Mouse (Mus musculus): ENCODE measurements around the gene Ankrd36. TPM values are rescaled to one million over a fixed set of nuclear protein-coding genes. Genes with fewer than 3 reads are reported as not detected.
"Not testable (repeated sequence)": the region's sequence is repeated elsewhere in the genome, so short reads cannot be mapped to it uniquely, and the experiment has no call there.

Ankrd36 gene
- total RNA-seq, 2 experiments from 2014 or later: not detected

DNA sequence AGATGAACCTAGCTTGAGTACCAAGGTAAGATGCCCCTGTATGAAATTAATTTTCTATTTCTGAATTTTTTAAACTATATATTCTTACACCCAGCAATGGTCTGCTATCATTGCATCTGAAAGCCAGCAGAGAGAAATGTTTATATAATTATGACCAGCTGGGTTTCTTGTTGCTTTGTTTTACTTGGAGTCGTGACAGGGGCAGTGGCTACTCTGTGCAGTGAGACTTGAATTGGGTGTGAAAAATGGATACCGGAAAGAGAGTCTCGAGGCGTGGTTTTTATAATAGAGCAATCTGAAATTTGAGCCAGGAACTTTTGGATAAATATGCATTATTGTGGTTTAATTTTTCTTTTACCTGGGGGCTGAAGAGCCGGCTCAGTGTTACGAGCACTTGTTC is 27.3 kb downstream of the Ankrd36 start:
- intact Hi-C loops (cut with DNase I): no loop called here
- DNase-seq (ENCODE audit: extremely low spot score in 1 of 2, low spot score in 2 of 2): no peak

DNA sequence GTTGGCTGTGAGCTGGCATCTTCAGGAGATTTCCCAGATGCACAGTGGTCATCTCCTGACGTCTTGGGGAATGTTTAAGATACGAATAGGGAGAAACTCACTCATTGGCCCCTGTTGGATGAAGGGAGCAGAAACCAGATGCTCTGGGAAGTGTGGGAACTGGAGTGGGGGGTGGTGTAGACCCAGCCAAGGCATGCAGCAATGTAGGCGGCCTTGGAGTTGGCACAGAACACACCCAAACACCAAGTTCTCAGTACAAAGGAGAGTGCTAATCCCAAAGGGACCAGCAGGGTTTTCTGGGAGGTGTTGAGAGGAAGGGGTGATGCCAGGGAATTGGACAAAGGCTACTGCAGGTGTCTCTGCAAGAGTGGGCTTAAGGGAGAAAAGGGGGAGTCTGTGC is 35.9 kb downstream of the Ankrd36 start:
- intact Hi-C loops (cut with DNase I): no loop called here
- no peak for DNase-seq (ENCODE audit: extremely low spot score in 1 of 2, low spot score in 2 of 2)

DNA sequence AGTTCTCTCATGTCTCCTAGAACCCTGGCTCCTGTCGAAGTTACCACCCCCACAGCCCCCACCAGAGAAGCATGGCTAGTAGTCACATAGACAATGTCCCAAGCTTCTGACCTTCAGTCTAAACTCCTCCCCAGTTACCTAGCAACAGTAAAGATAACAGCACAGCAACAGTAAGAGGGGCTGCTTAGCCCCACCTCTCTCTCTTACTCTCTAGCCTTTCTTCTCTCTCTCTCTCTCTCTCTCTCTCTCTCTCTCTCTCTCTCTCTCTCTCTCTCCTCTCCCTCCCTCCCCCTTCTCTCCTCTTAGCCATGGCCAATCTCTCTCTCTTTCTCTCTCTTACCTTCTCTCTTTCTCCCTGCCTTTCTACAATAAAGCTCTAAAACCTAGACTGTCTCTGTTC is 42.4 kb downstream of the Ankrd36 start:
- intact Hi-C loops (cut with DNase I); DNase-seq (ENCODE audit: extremely low spot score in 1 of 2, low spot score in 2 of 2): not testable (repeated sequence)

- DNase-seq (ENCODE audit: extremely low spot score in 1 of 2, low spot score in 2 of 2): no peak
Measured at GRCm38 (mm10) chr11:5614453-5614852, 45.0 kb downstream of the Ankrd36 start.

GRCm38 (mm10) chr11:5625101-5625500 is 55.6 kb downstream of the Ankrd36 start:
- intact Hi-C loops (cut with DNase I): no loop called here
- DNase-seq (ENCODE audit: extremely low spot score in 1 of 2, low spot score in 2 of 2): no peak

More at GRCm38 (mm10) chr11:5614453-5614852, 45.0 kb downstream of the Ankrd36 start:
- intact Hi-C loops (cut with DNase I): no loop called here

DNA sequence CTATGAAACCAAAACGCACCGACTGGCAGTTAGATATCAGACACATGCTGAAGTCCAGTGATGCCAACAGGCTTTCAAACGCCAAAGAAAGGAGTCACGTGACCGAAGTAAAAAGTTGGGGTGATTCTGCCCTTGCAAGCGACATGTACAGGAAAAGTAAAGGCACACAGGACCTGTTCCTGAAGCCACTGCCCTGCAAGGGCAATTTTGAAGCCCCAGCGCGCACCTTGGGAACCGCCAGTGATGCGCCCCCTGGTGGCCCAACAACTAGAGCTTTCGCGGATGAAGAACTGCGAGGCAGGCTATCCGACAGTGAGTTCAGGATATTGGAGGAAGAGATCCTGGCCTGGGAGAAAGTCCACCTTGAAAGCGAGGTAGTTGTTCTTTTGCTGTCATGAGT is 59.5 kb downstream of the Ankrd36 start:
- DNase-seq (ENCODE audit: extremely low spot score in 1 of 2, low spot score in 2 of 2): peak in 1 of 2 experiments; percentile 72
- intact Hi-C loops (cut with DNase I): loop anchor here (2.0 kb wide), 1 partner anchor 144 kb away; no protein-coding TSS in a partner anchor

DNA sequence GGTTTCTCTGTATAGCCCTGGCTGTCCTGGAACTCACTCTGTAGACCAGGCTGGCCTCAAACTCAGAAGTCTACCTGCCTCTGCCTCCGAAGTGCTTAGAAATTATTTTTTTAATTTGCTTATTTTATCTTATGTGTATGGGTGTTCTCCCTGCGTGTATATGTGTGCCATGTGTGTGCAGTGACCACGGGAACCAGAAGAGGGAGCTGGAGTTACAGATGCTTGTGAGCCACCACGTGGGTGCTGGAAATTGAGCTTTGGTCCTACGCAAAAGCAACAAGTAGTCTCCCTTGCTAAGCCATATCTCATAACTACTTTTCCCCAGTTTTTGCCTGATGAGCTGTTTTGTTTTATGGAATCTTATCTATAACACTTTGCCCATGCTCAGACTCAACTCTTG is 73.6 kb downstream of the Ankrd36 start:
- no peak for DNase-seq (ENCODE audit: extremely low spot score in 1 of 2, low spot score in 2 of 2)
- intact Hi-C loops (cut with DNase I): no loop called here

GRCm38 (mm10) chr11:5650321-5650720 is 80.8 kb downstream of the Ankrd36 start:
- intact Hi-C loops (cut with DNase I): no loop called here
- no peak for DNase-seq (ENCODE audit: extremely low spot score in 1 of 2, low spot score in 2 of 2)

DNA sequence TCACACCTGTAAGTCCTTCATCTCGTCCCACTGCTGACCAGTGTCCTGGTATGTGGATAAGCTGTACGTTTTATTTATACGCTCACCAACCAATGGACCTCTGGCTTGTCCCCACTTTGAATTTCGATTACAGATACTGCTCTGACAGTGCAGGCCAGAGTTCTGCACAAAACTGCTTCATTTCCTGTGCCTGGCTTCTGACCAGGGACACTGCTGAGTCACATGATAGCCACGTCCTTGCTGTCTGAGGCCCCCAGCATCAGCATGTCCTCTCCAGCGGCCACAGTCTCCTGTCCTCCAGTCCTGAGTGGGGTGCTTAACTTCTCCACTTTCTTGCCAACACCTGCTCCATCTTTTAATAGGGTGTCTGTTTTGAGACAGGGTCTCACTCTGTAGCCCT is 113.1 kb downstream of the Ankrd36 start:
- intact Hi-C loops (cut with DNase I): no loop called here
- DNase-seq (ENCODE audit: extremely low spot score in 1 of 2, low spot score in 2 of 2): no peak

DNA sequence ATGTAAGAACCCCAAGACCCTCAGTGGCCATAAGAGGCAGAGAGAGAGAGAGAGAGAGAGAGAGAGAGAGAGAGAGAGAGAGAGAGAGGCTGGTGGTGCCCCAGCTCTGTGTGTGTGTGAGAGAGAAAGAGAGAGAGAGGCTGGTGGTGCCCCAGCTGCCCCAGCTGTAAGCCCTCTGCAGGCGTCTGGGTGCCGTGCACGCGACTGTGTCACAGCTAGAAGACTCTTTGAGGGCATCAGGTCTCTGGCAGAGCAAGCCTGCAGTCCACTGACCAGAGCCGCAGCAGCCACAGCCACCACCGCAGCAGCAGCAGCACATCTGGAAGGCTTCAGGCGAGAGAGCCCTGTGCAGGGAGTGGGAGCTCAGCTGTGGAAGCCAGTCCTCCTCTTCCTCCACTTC is 114.8 kb downstream of the Ankrd36 start:
- intact Hi-C loops (cut with DNase I): no loop called here
- DNase-seq (ENCODE audit: extremely low spot score in 1 of 2, low spot score in 2 of 2): no peak

- DNase-seq (ENCODE audit: extremely low spot score in 1 of 2, low spot score in 2 of 2): peak in 1 of 2 experiments; percentile 64
- intact Hi-C loops (cut with DNase I): loop anchor here (5.0 kb wide), 1 partner anchor 204 kb away; no protein-coding TSS in a partner anchor
Measured at GRCm38 (mm10) chr11:5691775-5692174, 122.3 kb downstream of the Ankrd36 start.

- DNase-seq (ENCODE audit: extremely low spot score in 1 of 2, low spot score in 2 of 2): no peak
- intact Hi-C loops (cut with DNase I): no loop called here
Measured at GRCm38 (mm10) chr11:5700808-5701207, 131.3 kb downstream of the Ankrd36 start.

GRCm38 (mm10) chr11:5701300-5701699 is 131.8 kb downstream of the Ankrd36 start:
- intact Hi-C loops (cut with DNase I): no loop called here
- DNase-seq (ENCODE audit: extremely low spot score in 1 of 2, low spot score in 2 of 2): no peak

DNA sequence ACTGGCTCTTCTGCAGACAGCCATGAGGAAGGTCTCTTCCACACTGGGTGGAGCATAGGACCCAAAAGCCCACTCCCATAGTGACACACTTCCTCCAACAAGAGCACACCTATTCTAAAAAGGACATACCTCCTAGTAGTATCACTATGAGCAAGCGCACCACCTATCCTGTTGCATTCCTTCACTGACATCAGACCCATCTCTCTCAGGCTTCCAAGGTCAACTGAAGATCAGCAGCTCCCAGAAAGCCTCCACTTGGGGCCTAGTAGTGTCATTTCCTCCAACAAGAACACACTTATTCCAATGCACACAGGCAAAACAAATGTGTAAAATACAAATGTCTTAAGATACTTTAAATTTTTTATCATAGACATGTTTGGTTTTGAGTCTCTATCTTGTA is 132.3 kb downstream of the Ankrd36 start:
- DNase-seq (ENCODE audit: extremely low spot score in 1 of 2, low spot score in 2 of 2): no peak
- intact Hi-C loops (cut with DNase I): no loop called here

GRCm38 (mm10) chr11:5702271-5702956 is 132.9 kb downstream of the Ankrd36 start:
- no peak for DNase-seq (ENCODE audit: extremely low spot score in 1 of 2, low spot score in 2 of 2)
- intact Hi-C loops (cut with DNase I): no loop called here

DNA sequence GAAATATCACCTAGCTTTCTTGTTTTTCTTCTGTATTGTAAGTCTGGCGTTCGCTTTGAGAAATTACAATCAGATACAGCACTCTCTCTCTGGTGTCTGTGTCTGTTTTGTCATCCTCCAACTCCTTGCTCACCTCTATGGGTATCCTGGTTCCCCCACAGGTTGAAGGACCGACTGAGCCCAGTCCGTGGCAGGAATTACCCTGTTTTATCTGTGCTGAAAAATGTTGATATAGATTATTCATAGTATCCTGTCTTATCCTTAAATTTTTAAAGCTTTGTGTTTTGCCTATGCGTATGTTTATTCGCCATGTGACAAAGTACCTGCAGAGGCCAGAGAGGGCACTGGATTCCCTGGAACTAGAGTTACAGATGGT is 133.5 kb downstream of the Ankrd36 start:
- DNase-seq (ENCODE audit: extremely low spot score in 1 of 2, low spot score in 2 of 2): no peak
- intact Hi-C loops (cut with DNase I): no loop called here

- intact Hi-C loops (cut with DNase I): no loop called here
- DNase-seq (ENCODE audit: extremely low spot score in 1 of 2, low spot score in 2 of 2): no peak
Measured at GRCm38 (mm10) chr11:5703341-5703740, 133.9 kb downstream of the Ankrd36 start.

DNA sequence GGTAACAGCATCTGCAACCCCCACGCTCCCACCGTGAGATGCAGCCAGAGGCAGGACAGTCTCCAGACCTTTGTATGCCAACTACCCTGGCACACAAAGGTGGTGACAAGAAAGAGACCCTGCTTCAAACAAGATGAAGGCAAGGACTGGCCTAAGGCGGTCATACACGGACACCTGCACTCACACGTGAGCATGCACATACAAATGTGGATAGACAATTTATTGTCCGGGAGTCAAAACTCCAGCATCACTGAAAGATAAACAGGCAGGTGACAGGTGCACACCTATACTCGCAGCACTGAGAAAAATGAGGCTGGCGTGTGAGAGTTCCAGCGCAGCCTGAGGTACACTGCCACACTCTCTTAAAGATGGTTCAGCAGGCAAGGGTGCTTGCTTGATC is 136.5 kb downstream of the Ankrd36 start:
- intact Hi-C loops (cut with DNase I): loop anchor here (5.0 kb wide), 1 partner anchor 219 kb away; no protein-coding TSS in a partner anchor
- no peak for DNase-seq (ENCODE audit: extremely low spot score in 1 of 2, low spot score in 2 of 2)

DNA sequence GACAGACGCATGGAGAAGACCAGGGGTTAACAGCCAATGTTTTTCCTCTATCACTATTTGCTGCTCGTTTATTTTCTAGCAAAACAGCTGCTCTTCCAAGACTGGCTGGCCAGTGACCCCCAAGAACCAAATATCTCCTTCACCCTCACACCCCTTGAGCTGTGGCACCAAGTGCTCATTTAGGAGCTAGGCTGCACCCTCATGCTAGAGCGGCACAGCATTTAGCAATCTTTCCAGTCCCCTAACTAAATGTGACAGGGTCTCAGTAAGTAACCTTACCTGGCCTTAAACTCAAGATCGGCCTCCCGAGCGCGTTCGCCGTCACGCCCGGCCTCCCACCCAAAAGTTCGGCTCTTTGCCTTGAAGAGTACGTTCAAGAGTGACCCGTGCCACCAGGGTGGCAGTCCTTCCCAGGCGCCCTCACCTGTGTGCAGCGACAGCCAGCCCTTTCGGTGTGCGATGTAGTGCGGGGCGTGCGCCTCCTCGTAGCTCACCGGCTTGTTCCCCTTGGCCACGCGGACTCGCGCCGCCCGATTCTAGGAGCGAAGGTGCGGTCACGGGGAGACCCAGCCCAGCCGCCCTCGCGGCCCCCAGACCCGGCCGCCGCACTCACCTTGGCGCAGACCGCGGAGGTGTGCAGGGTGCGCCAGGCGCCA is 137.5 kb downstream of the Ankrd36 start:
- DNase-seq (ENCODE audit: extremely low spot score in 1 of 2, low spot score in 2 of 2): peak in 1 of 2 experiments; percentile 54

More for the DNA sequence above, 137.5 kb downstream of the Ankrd36 start:
- intact Hi-C loops (cut with DNase I): loop anchor here (5.0 kb wide), 1 partner anchor 220 kb away; no protein-coding TSS in a partner anchor
